Mouse (Mus musculus): ENCODE measurements at regions not wholly inside any gene's neighbourhood (a gene's known extent, or its start where the extent isn't known, plus 50 kb on each side); places are given as distances from the start of the nearest gene placed in this dataset.

- CTCF ChIA-PET: no interaction called here
- in situ Hi-C loops (cut with MboI; ENCODE audit: low pct_unique_long_range_greater_than_20kb): no loop called here
- no peaks in the 10 kb centered on the region for H3K27me3 ChIP-seq
- DNase-seq (ENCODE audit: low read depth, low spot score) (no peak), ATAC-seq (no peak)
- POLR2A ChIA-PET: no interaction called here
- TF ChIP-seq CTCF (IDR thresholded peaks at IDR 0.05): no peak
These were observed 365.9 kb upstream of the Auts2 start for GRCm38 (mm10) chr5:132909056-132909455.

GRCm38 (mm10) chr5:132908220-132908619 lies 365.1 kb upstream of the Auts2 start:
- ChIA-PET POLR2A (no interaction called here), CTCF (no interaction called here)
- H3K27me3 ChIP-seq: no peaks in the 10 kb centered on the region
- DNase-seq (ENCODE audit: low read depth, low spot score) (no peak), ATAC-seq (no peak)
- in situ Hi-C loops (cut with MboI; ENCODE audit: low pct_unique_long_range_greater_than_20kb): no loop called here
- TF ChIP-seq CTCF (IDR thresholded peaks at IDR 0.05): no peak

- CTCF ChIA-PET: no interaction called here
- no peaks in the 10 kb centered on the region for H3K27me3 ChIP-seq
- POLR2A ChIA-PET: no interaction called here
- TF ChIP-seq CTCF (IDR thresholded peaks at IDR 0.05): no peak
- ATAC-seq (no peak), DNase-seq (ENCODE audit: low read depth, low spot score) (no peak)
- in situ Hi-C loops (cut with MboI; ENCODE audit: low pct_unique_long_range_greater_than_20kb): no loop called here
These were observed 349.4 kb upstream of the Auts2 start for GRCm38 (mm10) chr5:132892591-132892990.

GRCm38 (mm10) chr5:132884130-132884529 lies 341.0 kb upstream of the Auts2 start:
- no peaks in the 10 kb centered on the region for H3K27me3 ChIP-seq
- ChIA-PET CTCF (no interaction called here), POLR2A (no interaction called here)
- no peak for TF ChIP-seq CTCF (IDR thresholded peaks at IDR 0.05)
- no peak for ATAC-seq
- in situ Hi-C loops (cut with MboI; ENCODE audit: low pct_unique_long_range_greater_than_20kb): no loop called here
- no peak for DNase-seq (ENCODE audit: low read depth, low spot score)

DNA sequence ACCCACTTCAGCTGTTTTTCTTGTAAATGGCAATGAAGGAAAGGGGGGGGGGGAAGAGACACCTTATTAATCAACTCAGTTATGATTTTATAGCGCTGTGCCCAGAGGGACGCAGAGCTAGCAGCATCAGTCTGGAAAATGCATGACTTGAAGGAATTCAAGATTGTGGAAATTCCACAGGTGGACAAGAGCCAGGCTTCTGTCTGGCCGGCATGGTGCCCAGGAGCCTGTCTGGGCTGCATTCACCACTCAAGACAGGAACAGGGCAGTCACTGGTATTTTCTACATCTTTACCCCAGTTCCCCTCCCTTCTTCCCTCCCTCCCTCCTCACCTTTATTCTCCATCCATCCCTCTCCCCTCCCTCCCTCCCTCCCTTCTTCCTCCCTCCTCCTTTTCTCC lies 339.1 kb upstream of the Auts2 start:
- ATAC-seq (no peak), DNase-seq (ENCODE audit: low read depth, low spot score) (no peak)
- TF ChIP-seq CTCF (IDR thresholded peaks at IDR 0.05): no peak
- in situ Hi-C loops (cut with MboI; ENCODE audit: low pct_unique_long_range_greater_than_20kb): no loop called here
- CTCF ChIA-PET: no interaction called here
- POLR2A ChIA-PET: no interaction called here
- H3K27me3 ChIP-seq: no peaks in the 10 kb centered on the region

DNA sequence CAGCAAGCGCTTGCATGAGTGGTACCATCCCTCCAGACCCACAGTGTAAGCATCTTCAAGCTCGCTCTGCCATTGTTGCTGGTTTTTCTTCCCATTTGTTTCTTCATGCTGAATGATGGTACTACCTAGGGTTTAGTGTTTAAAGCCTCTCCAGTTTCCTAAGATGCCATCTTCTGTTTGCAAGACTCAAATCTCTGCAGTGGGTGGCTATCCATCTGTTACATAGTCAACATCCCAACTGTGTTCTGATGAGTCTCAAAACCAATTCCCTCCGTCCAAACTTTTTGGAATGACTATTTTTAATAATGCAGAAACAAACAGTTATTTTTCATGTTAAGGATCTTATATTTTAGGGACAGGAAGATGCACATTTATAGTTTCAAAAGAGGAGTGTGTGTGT lies 338.0 kb upstream of the Auts2 start:
- H3K27me3 ChIP-seq: no peaks in the 10 kb centered on the region
- DNase-seq (ENCODE audit: low read depth, low spot score) (no peak), ATAC-seq (no peak)
- no peak for TF ChIP-seq CTCF (IDR thresholded peaks at IDR 0.05)
- ChIA-PET POLR2A (no interaction called here), CTCF (no interaction called here)
- in situ Hi-C loops (cut with MboI; ENCODE audit: low pct_unique_long_range_greater_than_20kb): no loop called here

DNA sequence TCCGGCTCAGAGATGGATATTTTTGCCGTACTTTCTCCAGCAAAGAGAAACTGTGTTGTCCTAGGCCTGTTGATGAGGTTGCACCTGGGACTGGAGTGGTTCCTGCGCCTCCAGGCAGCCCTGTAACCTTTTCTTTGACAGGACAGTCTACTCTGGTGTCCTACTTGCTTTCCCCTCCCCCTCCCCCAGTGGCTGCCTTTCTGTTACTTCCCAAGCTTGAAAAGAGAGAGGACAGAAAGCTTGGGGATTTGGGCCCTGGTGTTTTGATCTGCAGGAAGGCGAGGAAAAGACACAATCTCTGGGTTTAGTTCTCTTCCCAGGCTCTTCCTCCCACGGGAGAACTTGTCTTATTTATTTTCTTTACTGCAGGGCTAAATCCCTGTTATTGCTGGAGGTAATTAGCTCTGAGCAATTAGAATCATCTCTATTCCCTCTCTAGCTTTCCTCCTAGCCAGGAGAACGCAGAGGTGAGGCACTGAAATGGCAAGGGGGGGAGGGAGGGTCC lies 333.2 kb upstream of the Auts2 start:
- CTCF ChIA-PET: no interaction called here

DNA sequence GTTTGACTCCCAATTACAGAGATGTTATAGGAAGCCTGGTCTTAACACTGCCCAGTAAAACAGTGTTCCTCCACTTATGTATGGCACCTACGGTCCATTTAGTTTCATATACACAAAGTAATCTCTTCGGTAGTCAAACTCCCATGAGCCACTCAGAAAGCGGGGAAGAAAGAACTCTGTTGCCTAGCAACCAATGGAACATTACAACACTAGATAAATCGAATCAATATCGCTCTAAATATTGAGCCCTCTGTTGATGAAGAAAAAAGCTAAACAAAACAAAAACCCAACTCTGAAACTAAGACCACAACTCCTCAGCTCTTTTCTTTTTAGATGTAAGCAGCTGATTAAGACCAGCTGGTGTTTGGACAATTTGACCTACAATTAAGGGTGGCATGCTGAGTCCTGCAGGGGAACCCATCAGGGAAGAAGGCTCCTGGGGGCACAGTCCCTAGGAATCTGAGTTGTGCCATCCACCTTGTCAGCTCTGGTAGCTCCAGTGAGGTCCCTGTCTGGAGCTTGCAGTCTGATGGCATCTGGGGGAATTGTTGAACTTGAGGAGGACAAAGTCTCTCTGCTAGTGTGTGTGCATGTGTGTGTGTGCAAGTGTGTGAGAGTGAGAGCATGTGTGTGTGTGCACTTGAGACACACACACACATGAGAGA lies 315.8 kb upstream of the Auts2 start:
- H3K27me3 ChIP-seq: no peaks in the 10 kb centered on the region
- DNase-seq (ENCODE audit: low read depth, low spot score): no peak
- ATAC-seq: no peak
- in situ Hi-C loops (cut with MboI; ENCODE audit: low pct_unique_long_range_greater_than_20kb): no loop called here
- POLR2A ChIA-PET: interaction anchor here (0.5 kb wide), 1 partner anchor 894 kb away, joined by 6 read pairs; no protein-coding TSS in a partner anchor
- TF ChIP-seq CTCF (IDR thresholded peaks at IDR 0.05): no peak
- CTCF ChIA-PET: no interaction called here

More for the DNA sequence above, 333.2 kb upstream of the Auts2 start:
- ATAC-seq (no peak), DNase-seq (ENCODE audit: low read depth, low spot score) (no peak)
- in situ Hi-C loops (cut with MboI; ENCODE audit: low pct_unique_long_range_greater_than_20kb): no loop called here
- TF ChIP-seq CTCF (IDR thresholded peaks at IDR 0.05): no peak
- H3K27me3 ChIP-seq: no peaks in the 10 kb centered on the region
- POLR2A ChIA-PET: no interaction called here

GRCm38 (mm10) chr5:132855619-132856510 lies 312.7 kb upstream of the Auts2 start:
- TF ChIP-seq CTCF (IDR thresholded peaks at IDR 0.05): no peak
- ChIA-PET CTCF (no interaction called here), POLR2A (no interaction called here)
- in situ Hi-C loops (cut with MboI; ENCODE audit: low pct_unique_long_range_greater_than_20kb): no loop called here
- ATAC-seq: no peak
- no peaks in the 10 kb centered on the region for H3K27me3 ChIP-seq
- no peak for DNase-seq (ENCODE audit: low read depth, low spot score)

DNA sequence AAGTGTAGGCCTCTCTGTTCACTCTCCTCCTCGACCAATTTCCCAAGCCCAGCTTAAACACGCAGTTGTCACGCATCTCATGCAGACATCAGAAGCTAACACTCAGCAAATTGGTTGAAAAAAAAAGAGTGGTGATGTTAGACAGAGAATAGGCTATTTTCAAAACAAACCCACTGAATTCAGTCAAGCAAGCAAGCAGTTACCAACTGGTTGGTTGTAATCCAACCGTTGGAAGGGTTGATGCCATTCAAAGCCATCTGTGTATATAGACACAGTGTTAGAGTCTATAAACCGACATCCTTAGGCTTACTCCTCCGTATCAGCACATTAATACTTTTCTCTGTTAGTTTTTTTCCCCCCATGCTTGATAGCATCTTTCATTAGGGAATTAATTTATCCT lies 307.6 kb upstream of the Auts2 start:
- in situ Hi-C loops (cut with MboI; ENCODE audit: low pct_unique_long_range_greater_than_20kb): no loop called here
- TF ChIP-seq CTCF (IDR thresholded peaks at IDR 0.05): no peak
- no peak for DNase-seq (ENCODE audit: low read depth, low spot score)
- ChIA-PET POLR2A (no interaction called here), CTCF (no interaction called here)
- no peak for ATAC-seq
- no peaks in the 10 kb centered on the region for H3K27me3 ChIP-seq

GRCm38 (mm10) chr5:132848086-132848485 lies 304.9 kb upstream of the Auts2 start:
- ATAC-seq (no peak), DNase-seq (ENCODE audit: low read depth, low spot score) (no peak)
- no peaks in the 10 kb centered on the region for H3K27me3 ChIP-seq
- in situ Hi-C loops (cut with MboI; ENCODE audit: low pct_unique_long_range_greater_than_20kb): no loop called here
- ChIA-PET CTCF (no interaction called here), POLR2A (no interaction called here)
- TF ChIP-seq CTCF (IDR thresholded peaks at IDR 0.05): no peak
